Mouse (Mus musculus) MEL (cell line): ENCODE data around the gene Cdk14. TPM values are rescaled to one million over a fixed set of nuclear protein-coding genes. Genes with fewer than 3 reads are reported as not detected.

Source experiments
- DNase-seq: peaks from one replicate; pipeline ENCODE4 v3.0.0; 2011; ENCODE audit warnings: low read depth, low spot score
- H3K27ac ChIP-seq: 2 replicates; pipeline ENCODE4 v1.5.1; 2012; ENCODE audit warnings: low read depth, mild to moderate bottlenecking, control low read depth, low read length, moderate library complexity; ENCODE audit not compliant: control insufficient read depth
- H3K27me3 ChIP-seq, 2 experiments: fragments of 150-350 bp in 1 of 2; sonication (generic) in 1 of 2; 2 replicates each; pipeline ENCODE4 v1.6.1; 2012; ENCODE audit warnings: low read length in 2 of 2, mild to moderate bottlenecking in 2 of 2, improper control_type of control experiment in 1 of 2, moderate library complexity in 1 of 2; ENCODE audit not compliant: insufficient read depth in 2 of 2, control insufficient read depth in 1 of 2
- H3K36me3 ChIP-seq, 2 experiments: 2 replicates each; pipeline ENCODE4 v1.6.1; 2012 to 2014; ENCODE audit warnings: low read length in 2 of 2, improper control_type of control experiment in 1 of 2, inconsistent platforms in 1 of 2, mild to moderate bottlenecking in 1 of 2; ENCODE audit not compliant: insufficient read depth in 2 of 2, control insufficient read depth in 1 of 2
- H3K4me1 ChIP-seq, 2 experiments: fragments of 150-350 bp in 1 of 2; sonication (generic) in 1 of 2; 2 replicates each; pipeline ENCODE4 v1.6.1; 2012; ENCODE audit warnings: low read length in 2 of 2, improper control_type of control experiment in 1 of 2, mild to moderate bottlenecking in 1 of 2; ENCODE audit not compliant: insufficient read depth in 2 of 2, control insufficient read depth in 1 of 2
- H3K4me3 ChIP-seq, 2 experiments: fragments of 150-350 bp in 1 of 2; sonication (generic) in 1 of 2; 2 replicates each; pipeline ENCODE4 v1.5.1; 2012; ENCODE audit warnings: low read depth in 2 of 2, low read length in 2 of 2, mild to moderate bottlenecking in 2 of 2, moderate library complexity in 2 of 2, control low read depth in 1 of 2, improper control_type of control experiment in 1 of 2; ENCODE audit not compliant: control insufficient read depth in 1 of 2, insufficient read depth in 1 of 2
- H3K79me2 ChIP-seq: 2 replicates; pipeline ENCODE4 v1.6.1; 2012; ENCODE audit warnings: mild to moderate bottlenecking, low read length, moderate library complexity; ENCODE audit not compliant: control insufficient read depth, poor library complexity, insufficient read depth
- H3K9ac ChIP-seq: 2 replicates; pipeline ENCODE4 v1.6.1; 2012; ENCODE audit warnings: low read depth, mild to moderate bottlenecking, control low read depth, low read length, moderate library complexity; ENCODE audit not compliant: control insufficient read depth, poor library complexity, severe bottlenecking
- H3K9me3 ChIP-seq: fragments of 150-350 bp; sonication (generic); replicated peaks from 2 replicates; pipeline ENCODE4 v1.6.1; 2012; ENCODE audit warnings: mild to moderate bottlenecking, low read length, improper control_type of control experiment, moderate library complexity; ENCODE audit not compliant: insufficient read depth
- BHLHE40 ChIP-seq: IDR thresholded peaks from 2 replicates; pipeline ENCODE4 v1.6.1; 2012; ENCODE audit warnings: low read depth, mild to moderate bottlenecking, inconsistent platforms, low read length, improper control_type of control experiment, borderline replicate concordance
- GABPA ChIP-seq: IDR thresholded peaks from 2 replicates; pipeline ENCODE4 v1.6.1; 2012; ENCODE audit warnings: low read depth, mild to moderate bottlenecking, inconsistent platforms, low read length, improper control_type of control experiment, moderate library complexity
- KAT2A ChIP-seq: conservative IDR thresholded peaks from 2 replicates; pipeline ENCODE4 v1.6.1; 2012; ENCODE audit warnings: low read depth, low read length, improper control_type of control experiment, inconsistent platforms
- MYB ChIP-seq: IDR thresholded peaks from 2 replicates; pipeline ENCODE4 v1.6.1; 2011; ENCODE audit warnings: mild to moderate bottlenecking, low read depth, low read length, improper control_type of control experiment
- MYC ChIP-seq: IDR thresholded peaks from 2 replicates; pipeline ENCODE4 v1.6.1; 2011; ENCODE audit warnings: low read depth, mild to moderate bottlenecking, low read length, improper control_type of control experiment, moderate library complexity
- POLR2A ChIP-seq, 2 experiments: IDR thresholded peaks; 2 replicates each; pipeline ENCODE4 v1.6.1; 2011 to 2012; ENCODE audit warnings: low read length in 2 of 2, mild to moderate bottlenecking in 2 of 2, control low read depth in 1 of 2, improper control_type of control experiment in 1 of 2, low read depth in 1 of 2, moderate library complexity in 1 of 2; ENCODE audit not compliant: control insufficient read depth in 1 of 2, insufficient read depth in 1 of 2, poor library complexity in 1 of 2
- POLR2AphosphoS5 ChIP-seq: IDR thresholded peaks from 2 replicates; pipeline ENCODE4 v1.6.1; 2012; ENCODE audit warnings: low read depth, borderline replicate concordance, mild to moderate bottlenecking, inconsistent platforms, low read length, moderate library complexity, mixed read lengths
- RAD21 ChIP-seq: IDR thresholded peaks from 2 replicates; pipeline ENCODE4 v1.6.1; 2011; ENCODE audit warnings: mild to moderate bottlenecking, low read depth, low read length, improper control_type of control experiment
- SIN3A ChIP-seq: IDR thresholded peaks from 2 replicates; pipeline ENCODE4 v1.6.1; 2012; ENCODE audit warnings: low read length, improper control_type of control experiment, inconsistent platforms
- TBP ChIP-seq: IDR thresholded peaks from 2 replicates; pipeline ENCODE4 v1.8.0; 2011; ENCODE audit warnings: low read depth, low read length, improper control_type of control experiment
- TCF12 ChIP-seq: IDR thresholded peaks from 2 replicates; pipeline ENCODE4 v1.6.1; 2014; ENCODE audit warnings: low read depth, mild to moderate bottlenecking, inconsistent platforms, low read length, improper control_type of control experiment, moderate library complexity
- UBTF ChIP-seq: IDR thresholded peaks from 2 replicates; pipeline ENCODE4 v1.6.1; 2012; ENCODE audit warnings: low read depth, mild to moderate bottlenecking, inconsistent platforms, low read length, improper control_type of control experiment, moderate library complexity, borderline replicate concordance; ENCODE audit not compliant: insufficient read depth
- USF1 ChIP-seq: IDR thresholded peaks from 2 replicates; pipeline ENCODE4 v1.6.1; 2014; ENCODE audit warnings: low read depth, mild to moderate bottlenecking, inconsistent platforms, low read length, improper control_type of control experiment, moderate library complexity
- ZC3H11A ChIP-seq: IDR thresholded peaks from 2 replicates; pipeline ENCODE4 v1.6.1; 2012; ENCODE audit warnings: low read depth, mild to moderate bottlenecking, inconsistent platforms, low read length, improper control_type of control experiment
- ZKSCAN1 ChIP-seq: IDR thresholded peaks from 2 replicates; pipeline ENCODE4 v1.6.1; 2012; ENCODE audit warnings: low read depth, mild to moderate bottlenecking, inconsistent platforms, low read length, improper control_type of control experiment, moderate library complexity
- ZMIZ1 ChIP-seq: IDR thresholded peaks from 2 replicates; pipeline ENCODE4 v1.6.1; 2012; ENCODE audit warnings: low read depth, mild to moderate bottlenecking, inconsistent platforms, low read length, improper control_type of control experiment, moderate library complexity
- polyA plus RNA-seq, 2 experiments: library from polyadenylated mRNA; stranded (reverse) in 1 of 2; unstranded in 1 of 2; fragments of >175 nt in 1 of 2; fragments of >200 nt in 1 of 2; gene quantifications; 2 replicates each; pipeline versions ENCODE4 v1.2.1 to v1.2.4; 2012; ENCODE audit warnings: low replicate concordance in 2 of 2, low read depth in 1 of 2; ENCODE audit not compliant: insufficient read length in 2 of 2, insufficient read depth in 1 of 2, missing spikeins in 1 of 2
- total RNA-seq: library from RNA; depleted of rRNA; stranded (reverse); fragments of 300-350 nt; gene quantifications from 2 replicates; pipeline ENCODE4 v1.2.3, GENCODE M21; 2012

Gene Cdk14
- total and polyA plus RNA-seq, 3 experiments: not detected

- Histone ChIP-seq H3K36me3 (no peaks in the 10 kb centered on the region), H3K27me3 (no peaks in the 10 kb centered on the region; a peak in 1 of 4 replicates), H3K4me1 (no peaks in the 10 kb centered on the region; a peak in 1 of 4 replicates), H3K4me3 (no peak overlapping the region), H3K27ac (no peak overlapping the region), H3K9me3 (no peaks in the 10 kb centered on the region), H3K9ac (no peak overlapping the region), H3K79me2 (no peaks in the 10 kb centered on the region)
- no peak for TF ChIP-seq ZMIZ1
- TF ChIP-seq BHLHE40: no peak
- TF ChIP-seq UBTF: no peak
- no peak for TF ChIP-seq ZC3H11A
- TF ChIP-seq USF1: no peak
- no peak for DNase-seq
Observed at GRCm38 (mm10) chr5:5180711-5181110, 239.4 kb downstream of the Cdk14 start.

GRCm38 (mm10) chr5:5180311-5180710 lies 239.8 kb downstream of the Cdk14 start:
- no peaks in the 10 kb centered on the region for H3K4me1 ChIP-seq
- no peaks in the 10 kb centered on the region for H3K36me3 ChIP-seq
- DNase-seq: no peak

GRCm38 (mm10) chr5:5176052-5176451 lies 244.1 kb downstream of the Cdk14 start:
- no peak for TF ChIP-seq MYC
- no peak for TF ChIP-seq MYB
- TF ChIP-seq POLR2A (IDR thresholded peaks at IDR 0.05; ENCODE audit: control insufficient read depth in 1 of 2, insufficient read depth in 1 of 2, low read depth in 1 of 2, low read length in 2 of 2, poor library complexity in 1 of 2): no peak
- TF ChIP-seq, all 39 proteins: peak for 0
- H3K36me3 ChIP-seq: no peaks in the 10 kb centered on the region
- DNase-seq: no peak
- no peaks in the 10 kb centered on the region; a peak in 1 of 4 replicates for H3K27me3 ChIP-seq
- H3K9me3 ChIP-seq: no peaks in the 10 kb centered on the region
- no peak overlapping the region for H3K27ac ChIP-seq
- H3K9ac ChIP-seq: no peak overlapping the region
- no peaks in the 10 kb centered on the region for H3K79me2 ChIP-seq
- no peak overlapping the region for H3K4me3 ChIP-seq
- H3K4me1 ChIP-seq: no peaks in the 10 kb centered on the region

More at GRCm38 (mm10) chr5:5180311-5180710, 239.8 kb downstream of the Cdk14 start:
- no peak overlapping the region for H3K27ac ChIP-seq
- no peaks in the 10 kb centered on the region for H3K9me3 ChIP-seq
- H3K27me3 ChIP-seq: no peaks in the 10 kb centered on the region; a peak in 1 of 4 replicates
- TF ChIP-seq RAD21 (no peak), ZKSCAN1 (no peak), SIN3A (no peak), USF1 (no peak), BHLHE40 (no peak), GABPA (no peak), MYB (no peak), POLR2AphosphoS5 (no peak), KAT2A (no peak), TCF12 (no peak), TBP (no peak), UBTF (no peak)
- H3K9ac ChIP-seq: no peak overlapping the region
- no peak overlapping the region for H3K4me3 ChIP-seq
- no peaks in the 10 kb centered on the region for H3K79me2 ChIP-seq
